Mouse (Mus musculus) erythroblast, embryonic 14.5 days (primary cell): Measurements from ENCODE around the gene Rab4b.

Source experiments
- GATA1 ChIP-seq: IDR thresholded peaks from 2 replicates; pipeline ENCODE4 v1.6.1; 2012; ENCODE audit warnings: low read length, inconsistent platforms, mixed read lengths
- TAL1 ChIP-seq: IDR thresholded peaks from 3 replicates; pipeline ENCODE4 v1.6.1; 2012; ENCODE audit warnings: low read length, inconsistent platforms, mixed read lengths

DNA sequence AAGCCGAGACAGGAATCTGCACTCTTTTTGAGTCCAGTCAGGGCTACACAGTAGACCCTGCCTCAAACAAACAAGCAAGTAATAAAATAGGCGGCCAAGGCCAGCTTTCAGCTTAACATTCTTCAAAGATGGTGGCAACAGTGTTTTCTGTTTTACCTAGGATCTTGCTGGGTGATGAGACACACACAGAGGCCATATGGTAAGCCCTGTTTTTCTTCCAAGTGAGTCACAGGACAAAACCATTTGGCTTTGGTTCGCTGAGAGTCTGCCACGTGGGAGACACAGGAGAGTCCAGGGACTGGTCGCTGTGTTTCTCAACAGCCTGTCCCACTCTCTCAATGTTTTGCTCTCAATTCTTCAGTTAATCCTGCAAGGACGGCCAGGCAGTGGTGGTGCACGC lies 39.9 kb upstream of the Rab4b start:
- TF ChIP-seq GATA1 (no peak), TAL1 (no peak)
